Mouse (Mus musculus) small intestine, adult 2 months (tissue): ENCODE measurements around the gene Hydin.

ENCODE experiments used
- CTCF ChIP-seq: fragments of 200-500 bp; IDR thresholded peaks from 2 replicates; pipeline ENCODE4 v1.5.1; 2012; ENCODE audit warnings: low read depth, mild to moderate bottlenecking, control low read depth, inconsistent platforms, low read length, moderate library complexity, mixed read lengths; ENCODE audit not compliant: insufficient replicate concordance, insufficient read length; ENCODE audit errors: extremely low read depth
- POLR2A ChIP-seq: fragments of 200-500 bp; IDR thresholded peaks from 2 replicates; pipeline ENCODE4 v1.6.1; 2012; ENCODE audit warnings: low read depth, mild to moderate bottlenecking, control low read depth, inconsistent platforms, low read length, moderate library complexity

GRCm38 (mm10) chr8:110247238-110247637 is 19.5 kb upstream of the Hydin start:
- TF ChIP-seq CTCF (no peak), POLR2A (no peak)
